Mouse (Mus musculus) liver, embryonic 11.5 days (tissue): ENCODE results near the gene 1700001F09Rik. TPM values are rescaled to one million over a fixed set of nuclear protein-coding genes. Genes with fewer than 3 reads are reported as not detected.
"Not testable (repeated sequence)": the region's sequence is repeated elsewhere in the genome, so short reads cannot be mapped to it uniquely, and the experiment has no call there.

Experiments used
- ATAC-seq: fragments of 200-750 bp; cut with Nextera tagmentation; replicated peaks from 2 replicates; pipeline ENCODE4 v1.8.0; 2017; ENCODE audit warnings: moderate number of reproducible peaks, mild to moderate bottlenecking, moderate TSS enrichment, moderate library complexity; ENCODE audit not compliant: low FRiP score
- DNase-seq: peaks from one replicate; pipeline ENCODE4 v3.0.0-alpha.2; 2017; ENCODE audit warnings: low spot score
- H3K27ac ChIP-seq: fragments of 300-500 bp; sonication (generic); 2 replicates; pipeline ENCODE4 v1.5.1; 2014; ENCODE audit warnings: mild to moderate bottlenecking, low read depth, low read length, control low read depth
- H3K27me3 ChIP-seq: fragments of 300-500 bp; sonication (generic); replicated peaks from 2 replicates; pipeline ENCODE4 v1.6.1; 2014; ENCODE audit warnings: low read length, mixed read lengths; ENCODE audit not compliant: control insufficient read depth, insufficient read depth
- H3K36me3 ChIP-seq: fragments of 300-500 bp; sonication (generic); 2 replicates; pipeline ENCODE4 v1.6.1; 2014; ENCODE audit warnings: mild to moderate bottlenecking, low read length, moderate library complexity, mixed read lengths; ENCODE audit not compliant: control insufficient read depth, insufficient read depth
- H3K4me1 ChIP-seq: fragments of 300-500 bp; sonication (generic); replicated peaks from 2 replicates; pipeline ENCODE4 v1.6.1; 2014; ENCODE audit warnings: low read length, mixed read lengths; ENCODE audit not compliant: control insufficient read depth, insufficient read depth
- H3K4me2 ChIP-seq: fragments of 300-500 bp; sonication (generic); 2 replicates; pipeline ENCODE4 v1.6.1; 2014; ENCODE audit warnings: mild to moderate bottlenecking, control low read depth, moderate library complexity
- H3K4me3 ChIP-seq: fragments of 300-500 bp; sonication (generic); 2 replicates; pipeline ENCODE4 v1.5.1; 2014; ENCODE audit warnings: low read depth, low read length, control low read depth
- H3K9ac ChIP-seq: fragments of 300-500 bp; sonication (generic); 2 replicates; pipeline ENCODE4 v1.6.1; 2014; ENCODE audit warnings: low read depth, low read length, control low read depth
- H3K9me3 ChIP-seq: fragments of 300-500 bp; sonication (generic); 2 replicates; pipeline ENCODE4 v1.6.1; 2016; ENCODE audit warnings: low read length, inconsistent platforms, mixed read lengths; ENCODE audit not compliant: control insufficient read depth
- WGBS: fragments of 180-500 bp; shearing (Covaris S2); extraction: QIAGEN DNeasy Blood & Tissue Kit; methylation state at CpG from one replicate; pipeline ENCODE4 v1.1.7; 2014; 5-methylcytosine and 5-hydroxymethylcytosine counted together
- polyA plus RNA-seq: library from polyadenylated mRNA; unstranded; fragments of >200 nt; fragmentation: Nextera tagmentation; extraction: Ambion mirVana; gene quantifications from 2 replicates; pipeline ENCODE4 v1.2.1, GENCODE M21; 2014

The 1700001F09Rik gene
- polyA plus RNA-seq, 1 experiment from 2014 or later = not detected

DNA sequence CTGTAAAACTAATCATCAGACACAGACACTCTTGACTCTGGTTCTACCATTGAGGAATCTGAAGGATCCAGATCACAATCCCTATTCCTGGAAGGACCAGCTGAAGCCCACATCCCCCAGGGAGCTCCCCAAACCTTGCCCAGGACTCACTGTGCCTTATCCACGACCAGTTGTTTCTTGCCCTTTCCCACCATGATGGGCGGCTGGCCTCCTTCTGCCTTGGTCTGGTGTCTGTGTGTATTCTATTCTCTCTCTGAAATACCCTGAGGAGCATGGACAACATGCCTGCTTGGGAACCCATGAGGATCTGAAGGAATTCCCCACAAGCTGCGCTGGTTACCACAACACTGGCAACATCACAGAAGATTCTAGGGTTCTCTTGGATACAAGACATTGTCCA is 54.1 kb downstream of the 1700001F09Rik start, which contains the start of gene Gm8127:
Gene Gm8127 (minus strand): TSS at position 330 of the 400 bp plus-strand sequence.
- not testable (repeated sequence) for H3K4me2 ChIP-seq, H3K27me3 ChIP-seq, H3K36me3 ChIP-seq, H3K9me3 ChIP-seq, H3K9ac ChIP-seq, ATAC-seq, H3K4me1 ChIP-seq, H3K27ac ChIP-seq, DNase-seq, H3K4me3 ChIP-seq
- WGBS = 76% methylated on average over 3 of the region's 3 CpGs

Other genes starting within 250 kb of the 1700001F09Rik start
- not detected in 2 replicates for gene Gm8104, start 247.2 kb downstream of the 1700001F09Rik start, polyA plus RNA-seq
- gene Gm7233, start 167.9 kb downstream of the 1700001F09Rik start, polyA plus RNA-seq = not detected in 2 replicates
- gene Gm8122, start 112.5 kb downstream of the 1700001F09Rik start, polyA plus RNA-seq = not detected in 2 replicates
- gene Gm8126, start 89.2 kb downstream of the 1700001F09Rik start, polyA plus RNA-seq = not detected in 2 replicates
- not detected in 2 replicates for gene Gm9732, start 72.8 kb downstream of the 1700001F09Rik start, polyA plus RNA-seq
- gene Gm8127, start 54.0 kb downstream of the 1700001F09Rik start, polyA plus RNA-seq = not detected in 2 replicates
- not detected in 2 replicates for gene Gm8138, start 68.5 kb upstream of the 1700001F09Rik start, polyA plus RNA-seq
- gene Gm5799, start 195.8 kb upstream of the 1700001F09Rik start, polyA plus RNA-seq = not detected in 2 replicates
- gene Gm17654, start 231.3 kb upstream of the 1700001F09Rik start, polyA plus RNA-seq = not detected in 2 replicates